ENCODE assay signal across 14 mouse cellular contexts in genomic region chr4:136047626-136048025, GRCm38 (mm10). TPM values are rescaled to one million over a fixed set of nuclear protein-coding genes. Genes with fewer than 3 reads are reported as not detected.
DNase-seq lines count a peak whose midpoint lies in the region; ATAC-seq lines count a peak whose summit lies in the region.
"Had no signal": no experiment of that assay in that cellular context is flagged by ENCODE, and none has a peak within 500 bp of the region (broad histone marks: within the 10 kb centered on the region; RNA-seq: fewer than 3 reads in every experiment).

No protein-coding gene starts in this region.

- 0 out of 2 replicates have a peak overlapping the region, but pooled peaks have one; percentile 40 for H3K9ac ChIP-seq in embryonic facial prominence, embryonic 13.5 days
- no peak overlapping the region for H3K9ac ChIP-seq in liver, embryonic 11.5 days (ENCODE audit: low read depth, low read length)
- H3K9ac ChIP-seq in limb, embryonic 15.5 days: no peak overlapping the region
- H3K9ac ChIP-seq: heart, embryonic 12.5 days had no signal

- no peak for ATAC-seq in embryonic facial prominence, embryonic 13.5 days (ENCODE audit: insufficient number of reproducible peaks, insufficient read depth, low FRiP score, low TSS enrichment, low read depth)
- no peak for ATAC-seq in liver, embryonic 11.5 days (replicated peaks; ENCODE audit: low FRiP score)
- no peak for ATAC-seq in limb, embryonic 15.5 days (ENCODE audit: insufficient number of reproducible peaks, low FRiP score, low TSS enrichment, low read depth)
- ATAC-seq: inflammation-experienced regulatory T-cells, adult 6 months had no signal

- no peak overlapping the region for H3K4me2 ChIP-seq in embryonic facial prominence, embryonic 13.5 days
- H3K4me2 ChIP-seq in liver, embryonic 11.5 days: no peak overlapping the region
- H3K4me2 ChIP-seq in limb, embryonic 15.5 days: no peak overlapping the region
- H3K4me2 ChIP-seq: heart, embryonic 12.5 days had no signal

- peaks cover 28% of the 10 kb centered on the region for H3K4me1 ChIP-seq in embryonic facial prominence, embryonic 13.5 days
- H3K4me1 ChIP-seq in embryonic facial prominence, embryonic 10.5 days: peaks cover 30% of the 10 kb centered on the region
- peaks cover 20% of the 10 kb centered on the region for H3K4me1 ChIP-seq in liver, embryonic 11.5 days (replicated peaks; ENCODE audit: control insufficient read depth, insufficient read depth, low read length)
- H3K4me1 ChIP-seq in limb, embryonic 15.5 days: peaks cover 39% of the 10 kb centered on the region

- no peak overlapping the region for H3K4me3 ChIP-seq in embryonic facial prominence, embryonic 13.5 days
- H3K4me3 ChIP-seq in embryonic facial prominence, embryonic 10.5 days: no peak overlapping the region
- no peak overlapping the region for H3K4me3 ChIP-seq in liver, embryonic 11.5 days (ENCODE audit: low read depth, low read length)
- H3K4me3 ChIP-seq in limb, embryonic 15.5 days: no peak overlapping the region
- H3K4me3 ChIP-seq: heart, embryonic 12.5 days had no signal

- H3K9me3 ChIP-seq in embryonic facial prominence, embryonic 13.5 days: no peaks in the 10 kb centered on the region
- H3K9me3 ChIP-seq in embryonic facial prominence, embryonic 10.5 days: no peaks in the 10 kb centered on the region
- no peaks in the 10 kb centered on the region for H3K9me3 ChIP-seq in liver, embryonic 11.5 days (ENCODE audit: control insufficient read depth, low read length)
- H3K9me3 ChIP-seq in limb, embryonic 15.5 days: no peaks in the 10 kb centered on the region
- H3K9me3 ChIP-seq: heart, embryonic 12.5 days; megakaryocyte, embryonic 14.5 days had no signal

- H3K36me3 ChIP-seq in embryonic facial prominence, embryonic 13.5 days: peaks cover 81% of the 10 kb centered on the region
- peaks cover 91% of the 10 kb centered on the region for H3K36me3 ChIP-seq in embryonic facial prominence, embryonic 10.5 days (replicated peaks)
- H3K36me3 ChIP-seq in liver, embryonic 11.5 days (ENCODE audit: control insufficient read depth, insufficient read depth, low read length): peaks cover 49% of the 10 kb centered on the region
- H3K36me3 ChIP-seq in limb, embryonic 15.5 days: peaks cover 79% of the 10 kb centered on the region

- intact Hi-C loops in gastrocnemius, postnatal 14 days (cut with DNase I; ENCODE audit: low total_unique reads): no loop called here

- 40% methylated on average over 4 of the region's 4 CpGs for WGBS in embryonic facial prominence, embryonic 13.5 days
- 53% methylated on average over 4 of the region's 4 CpGs for WGBS in embryonic facial prominence, embryonic 10.5 days
- WGBS in liver, embryonic 11.5 days: 64% methylated on average over 4 of the region's 4 CpGs
- 21% methylated on average over 4 of the region's 4 CpGs for WGBS in limb, embryonic 15.5 days

- no peaks in the 10 kb centered on the region for H3K27me3 ChIP-seq in embryonic facial prominence, embryonic 13.5 days
- no peaks in the 10 kb centered on the region for H3K27me3 ChIP-seq in embryonic facial prominence, embryonic 10.5 days (replicated peaks; ENCODE audit: low read depth, poor library complexity, severe bottlenecking)
- no peaks in the 10 kb centered on the region for H3K27me3 ChIP-seq in liver, embryonic 11.5 days (replicated peaks; ENCODE audit: control insufficient read depth, insufficient read depth, low read length)
- H3K27me3 ChIP-seq in limb, embryonic 15.5 days: no peaks in the 10 kb centered on the region
- H3K27me3 ChIP-seq: heart, embryonic 12.5 days; megakaryocyte, embryonic 14.5 days had no signal

- no peak for DNase-seq in embryonic facial prominence, embryonic 10.5 days (ENCODE audit: low spot score)
- no peak for DNase-seq in liver, embryonic 11.5 days (ENCODE audit: low spot score)
- no peak for DNase-seq in liver
- DNase-seq in spleen, postnatal 36 days (ENCODE audit: low spot score in 2 of 2): no peak
- DNase-seq in gastrocnemius, postnatal 14 days: no peak
- no peak for DNase-seq in kidney, adult 8-10 months
- DNase-seq: cerebellum, adult 2 months; kidney, postnatal 10 days; lung, postnatal 10 days had no signal

- H3K27ac ChIP-seq in embryonic facial prominence, embryonic 13.5 days: 0 out of 2 replicates have a peak overlapping the region, but pooled peaks have one; percentile 22
- H3K27ac ChIP-seq in embryonic facial prominence, embryonic 10.5 days (replicated peaks): no peak overlapping the region
- H3K27ac ChIP-seq in liver, embryonic 11.5 days (ENCODE audit: low read depth, low read length): peak overlapping the region; percentile 41; the same call in 1 of the 2 replicates
- peak overlapping the region; percentile 33; the same call in 1 of the 2 replicates for H3K27ac ChIP-seq in limb, embryonic 15.5 days

RNA-seq across cellular contexts. Expression of gene Rpl11, which starts 5.6 kb away (rescaled TPM):
- polyA plus RNA-seq in embryonic facial prominence, embryonic 13.5 days (2015; fragmentation: Nextera tagmentation; extraction: Ambion mirVana): 447 and 551 TPM in 2 replicates
- polyA plus RNA-seq in embryonic facial prominence, embryonic 10.5 days (2016; fragmentation: Nextera tagmentation; extraction: Ambion mirVana): 516 and 527 TPM in 2 replicates
- polyA plus RNA-seq in liver, embryonic 11.5 days (2014; fragmentation: Nextera tagmentation; extraction: Ambion mirVana): 567 and 611 TPM in 2 replicates
- polyA plus RNA-seq in limb, embryonic 15.5 days (2015; fragmentation: Nextera tagmentation; extraction: Ambion mirVana): 425 and 483 TPM in 2 replicates
- total RNA-seq in gastrocnemius, postnatal 14 days (2021): 100 to 1,000 TPM; 298 to 342 TPM

RNA-seq across cellular contexts. Expression of gene Eloa, which starts 26.1 kb away (rescaled TPM):
- polyA plus RNA-seq in embryonic facial prominence, embryonic 13.5 days (2015; fragmentation: Nextera tagmentation; extraction: Ambion mirVana): 42.5 and 43.0 TPM in 2 replicates
- 35.0 and 37.5 TPM in 2 replicates for polyA plus RNA-seq in embryonic facial prominence, embryonic 10.5 days (2016; fragmentation: Nextera tagmentation; extraction: Ambion mirVana)
- 48.6 and 51.6 TPM in 2 replicates for polyA plus RNA-seq in liver, embryonic 11.5 days (2014; fragmentation: Nextera tagmentation; extraction: Ambion mirVana)
- polyA plus RNA-seq in limb, embryonic 15.5 days (2015; fragmentation: Nextera tagmentation; extraction: Ambion mirVana): 47.0 and 47.7 TPM in 2 replicates
- total RNA-seq in gastrocnemius, postnatal 14 days (2021): 10 to 100 TPM; 46.2 to 46.7 TPM
